Mouse (Mus musculus) kidney, adult 8-10 months (tissue): ENCODE results near the gene Gas7.

Source experiments
- DNase-seq, 2 experiments: peaks; one replicate each; pipeline ENCODE4 v3.0.0; 2022

Gene Gas7

DNA sequence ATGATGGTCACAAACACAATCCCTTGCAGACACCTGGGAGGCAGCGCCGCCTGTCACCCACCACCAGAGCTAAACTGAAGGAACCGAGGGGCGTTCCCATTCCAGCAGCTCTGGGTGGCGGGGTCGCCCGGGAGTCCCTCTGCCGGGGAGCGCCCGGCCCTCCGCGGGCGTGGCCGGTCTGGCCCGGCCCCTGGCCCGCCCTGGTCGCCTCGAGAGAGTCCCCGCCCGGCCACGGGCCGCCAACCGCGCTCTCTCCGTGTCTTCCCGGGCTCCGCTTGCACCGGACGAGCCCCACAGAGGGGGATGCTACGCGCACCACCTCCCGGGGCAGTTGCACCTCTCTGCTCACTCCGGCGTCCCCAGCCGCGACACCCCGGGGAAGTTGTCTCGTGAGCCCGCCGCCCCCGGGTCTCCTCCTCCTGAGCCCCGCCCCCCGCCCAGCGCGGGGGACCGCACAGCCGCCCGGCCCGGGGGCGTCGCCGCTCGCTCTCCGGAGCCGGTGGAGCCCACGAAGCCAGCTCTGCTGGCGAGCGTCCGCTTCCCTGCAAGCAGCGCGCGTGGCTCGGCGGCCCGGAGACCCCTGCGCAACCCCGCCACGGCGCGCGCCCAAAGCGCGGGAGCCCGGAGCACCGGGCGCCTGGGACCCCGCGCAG lies at the start of gene Gas7:
TSS of gene Gas7 (plus strand) at position 564 of the 653 bp plus-strand sequence.
- DNase-seq: peak; percentile 35 to 38

DNA sequence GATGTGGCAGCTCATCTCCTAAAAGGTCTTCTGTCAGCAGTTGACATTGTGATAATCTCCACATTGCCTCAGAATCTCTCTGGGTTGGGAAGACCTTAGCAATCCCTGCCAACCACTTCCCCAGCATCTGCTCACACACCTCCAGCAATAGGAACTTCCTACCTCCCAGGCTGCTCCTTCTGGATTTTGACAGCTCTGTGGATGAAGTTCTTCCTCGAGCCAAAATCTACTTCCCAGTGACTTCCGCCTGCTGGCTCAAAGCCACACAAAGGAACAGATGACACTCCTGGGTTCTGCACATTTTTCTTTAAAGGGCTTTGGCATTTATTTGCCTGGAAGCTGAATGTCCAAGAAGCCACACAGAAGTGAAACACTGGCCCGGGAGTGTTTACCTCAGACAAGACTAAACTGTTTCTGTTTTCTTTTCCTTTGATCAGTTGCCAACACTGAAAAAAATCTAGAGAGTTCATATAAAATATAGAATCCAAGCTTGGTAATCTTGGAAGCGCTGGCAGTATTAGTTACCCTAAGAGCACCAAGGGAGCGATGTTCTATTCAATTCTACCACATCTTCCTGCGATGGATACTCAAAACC lies 40.8 kb upstream of the Gas7 start:
- DNase-seq: peak; percentile 19 to 24

DNA sequence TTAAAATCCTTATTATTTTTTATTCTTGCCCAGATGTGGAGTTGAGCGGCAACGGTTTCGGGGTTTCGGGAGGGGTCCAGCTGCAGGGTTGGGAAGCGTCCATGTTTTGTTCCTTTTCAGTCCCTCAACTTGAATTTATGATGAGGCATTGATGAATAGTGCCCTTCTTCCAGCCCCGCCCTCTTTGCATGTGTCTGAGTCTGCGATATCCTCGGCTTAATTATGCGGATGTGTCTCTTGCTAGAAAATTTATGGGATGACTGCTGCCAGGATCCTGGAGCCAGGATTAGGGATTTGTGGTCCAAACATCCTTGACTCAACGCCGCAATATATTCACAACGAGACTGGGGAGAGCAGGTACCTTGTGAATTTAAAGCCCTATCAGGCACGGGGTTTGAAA lies 31.7 kb upstream of the Gas7 start:
- no peak for DNase-seq

DNA sequence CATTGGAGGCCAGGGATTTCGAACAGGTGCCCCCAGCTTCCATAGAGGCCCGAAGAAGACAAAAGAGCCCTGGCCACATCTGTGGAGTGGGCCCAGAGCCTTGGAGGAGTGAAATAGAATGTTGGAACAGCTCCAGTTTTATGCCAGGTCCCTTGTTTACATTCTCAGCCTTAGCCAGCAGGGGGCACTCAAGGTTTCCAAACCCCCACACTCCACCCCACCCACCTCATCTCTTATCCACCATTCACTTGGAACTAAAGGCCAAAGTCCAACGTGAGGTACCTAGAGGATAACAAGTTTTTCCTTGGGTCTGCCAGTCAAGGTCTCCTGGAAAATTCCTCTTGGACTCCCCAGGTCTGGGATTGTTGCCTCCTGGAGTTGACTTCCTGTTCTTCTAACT lies 27.0 kb upstream of the Gas7 start:
- peak; percentile 51 to 57 for DNase-seq

DNA sequence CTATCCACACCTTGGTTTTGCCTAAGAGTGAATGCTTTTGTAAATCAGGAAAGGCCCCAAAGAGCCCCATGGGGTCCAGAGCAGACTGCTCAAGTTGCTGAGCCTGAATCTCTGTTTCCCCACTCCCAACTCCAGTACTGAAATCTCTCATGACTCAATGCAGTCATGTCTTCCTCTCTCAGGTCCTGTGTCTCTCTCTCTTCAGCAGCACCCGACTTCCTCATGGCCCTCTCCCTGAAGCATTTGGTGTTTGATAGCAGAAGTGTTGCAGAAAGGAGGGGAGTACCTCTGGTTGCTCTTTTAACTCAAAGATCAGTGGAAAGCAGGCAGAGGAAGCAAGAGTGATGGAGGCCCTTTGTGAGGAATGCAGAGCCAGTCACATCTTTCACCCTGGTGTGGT lies 25.4 kb upstream of the Gas7 start:
- no peak for DNase-seq

DNA sequence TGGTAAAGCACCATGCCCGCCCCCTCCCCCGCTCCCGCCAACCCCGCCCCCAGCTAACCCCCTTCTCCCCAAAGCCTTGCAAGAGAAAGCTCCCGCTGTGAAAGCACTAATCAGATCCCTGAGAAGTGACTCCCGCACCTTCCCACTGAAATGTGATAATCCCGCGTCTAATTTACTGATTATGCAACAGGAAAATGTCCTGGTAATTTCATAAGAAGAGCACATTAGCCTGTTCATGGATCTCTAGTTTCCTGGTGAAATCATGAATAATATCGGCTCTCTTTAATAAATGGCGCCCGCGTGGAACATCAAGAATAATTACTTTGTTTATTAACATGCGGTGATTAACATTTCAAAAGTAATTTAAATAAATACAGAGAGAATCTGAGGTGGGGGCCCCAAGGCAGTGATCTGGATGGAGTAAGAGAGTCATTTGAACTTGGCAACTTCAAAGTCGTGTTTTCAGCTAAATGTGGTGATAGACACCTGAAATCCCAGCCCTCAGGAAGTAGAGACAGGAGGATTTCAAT lies 24.1 kb upstream of the Gas7 start:
- DNase-seq: no peak

DNA sequence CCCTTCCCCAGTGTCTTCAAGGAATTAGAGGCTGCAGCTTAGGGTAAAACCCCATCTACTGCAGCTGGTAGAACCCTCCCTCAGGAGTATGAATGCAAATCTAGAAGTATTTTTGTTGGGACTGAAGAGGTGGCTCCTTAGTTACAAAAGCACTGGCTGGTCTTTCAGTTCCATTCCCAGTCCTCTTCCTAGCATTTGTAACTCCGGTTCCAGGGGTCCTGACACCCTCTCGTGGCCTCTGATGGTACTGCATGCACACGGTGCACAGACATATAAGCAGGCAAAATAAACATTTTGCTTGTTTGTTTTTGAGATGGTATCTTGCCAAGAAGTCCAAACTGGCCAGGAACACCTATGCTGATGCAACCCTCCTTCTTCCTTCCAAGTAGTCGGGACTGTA lies 23.4 kb upstream of the Gas7 start:
- no peak for DNase-seq

DNA sequence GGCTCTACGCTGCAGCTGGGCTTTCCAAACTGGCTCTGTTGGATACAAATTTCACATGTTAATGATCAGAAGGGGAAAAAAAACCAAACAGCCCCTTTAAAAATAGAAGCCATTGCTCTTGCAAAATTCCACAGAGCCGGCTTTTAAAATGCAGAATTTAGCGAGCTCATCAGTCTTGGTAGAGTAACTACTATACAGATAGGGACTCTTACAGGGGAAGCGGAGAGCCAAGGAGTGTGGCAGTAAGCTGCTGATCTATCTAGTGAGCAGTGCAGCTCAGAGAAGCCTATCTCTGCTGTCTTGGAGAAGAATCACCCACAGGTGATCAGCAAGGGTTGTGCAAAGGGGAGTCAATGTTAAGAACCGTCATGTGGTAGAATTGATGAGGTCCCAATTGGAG lies 21.5 kb upstream of the Gas7 start:
- DNase-seq: no peak

DNA sequence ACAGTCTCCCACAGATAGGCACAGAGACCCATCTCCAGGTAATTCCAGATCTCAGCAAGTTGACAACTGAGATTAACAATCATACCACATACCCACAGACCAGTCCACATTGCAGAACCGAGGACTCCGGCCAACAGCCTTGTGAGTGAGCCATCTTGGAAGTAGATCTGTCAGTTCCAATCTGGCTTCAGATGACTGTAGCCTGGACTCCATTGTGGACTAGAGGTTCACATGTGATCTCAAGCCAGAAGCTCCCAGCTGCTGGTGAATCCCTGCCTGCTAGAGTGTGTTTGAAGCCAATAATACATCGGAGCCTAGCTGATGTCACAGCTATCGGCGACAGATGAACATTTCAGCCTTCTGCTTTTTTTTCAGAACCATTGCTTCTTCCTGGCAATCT lies 16.5 kb upstream of the Gas7 start:
- DNase-seq: no peak

DNA sequence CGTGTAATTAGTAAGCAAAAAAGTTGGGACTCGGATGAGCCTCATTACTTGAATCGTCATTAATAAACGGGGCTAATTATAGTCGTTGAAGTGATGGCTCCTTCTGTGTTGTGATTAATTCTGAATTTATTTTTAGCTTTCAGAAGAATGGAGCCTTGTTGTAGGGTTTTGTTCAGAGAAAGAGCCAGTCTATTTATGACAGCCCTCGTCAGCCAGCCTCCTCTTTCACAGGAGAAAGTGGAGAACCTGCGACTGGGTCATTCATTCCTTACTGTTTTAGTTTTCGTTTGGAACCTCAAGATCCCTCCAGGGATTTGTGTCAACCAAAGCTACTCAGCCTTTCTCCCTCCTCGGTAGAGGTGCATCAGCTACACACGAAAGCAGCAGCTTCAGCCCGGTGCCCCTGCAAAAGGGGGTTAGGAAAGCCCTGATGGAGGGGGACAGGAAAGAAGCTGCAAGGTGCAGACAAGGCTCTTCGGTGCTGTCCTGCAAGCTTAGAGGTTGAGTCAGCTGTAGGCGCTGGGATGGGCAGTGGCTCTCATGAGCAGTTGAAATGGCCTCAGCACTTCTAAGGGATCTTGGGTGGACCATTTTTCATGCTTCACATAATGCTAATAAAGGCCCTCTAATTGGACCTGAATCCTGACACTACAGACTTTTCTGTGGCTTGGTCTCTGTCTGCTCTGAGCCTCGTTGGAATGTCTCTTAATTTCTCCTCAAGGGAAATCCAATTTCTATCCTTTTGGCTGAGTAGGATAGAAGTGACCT lies 10.0 kb upstream of the Gas7 start:
- DNase-seq: no peak

DNA sequence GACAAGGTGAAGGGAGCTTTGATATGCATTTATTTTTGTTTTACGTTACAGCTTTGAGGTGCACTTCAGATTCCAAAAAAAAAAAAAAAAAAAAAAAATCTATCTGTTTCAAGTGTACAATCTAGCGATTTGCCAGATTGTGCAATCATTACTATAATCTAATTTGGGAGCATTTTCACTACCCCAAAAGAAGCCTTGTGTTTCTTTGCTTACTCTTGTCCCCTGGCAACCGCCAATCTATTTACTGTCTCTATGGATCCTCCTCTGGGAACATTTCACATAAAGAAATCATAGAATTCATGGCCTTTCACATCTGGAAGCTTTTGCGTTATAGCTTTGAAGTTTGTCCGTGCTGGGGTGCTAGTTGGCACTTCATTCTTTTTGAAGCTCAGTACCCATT lies 3.7 kb upstream of the Gas7 start:
- no peak for DNase-seq

DNA sequence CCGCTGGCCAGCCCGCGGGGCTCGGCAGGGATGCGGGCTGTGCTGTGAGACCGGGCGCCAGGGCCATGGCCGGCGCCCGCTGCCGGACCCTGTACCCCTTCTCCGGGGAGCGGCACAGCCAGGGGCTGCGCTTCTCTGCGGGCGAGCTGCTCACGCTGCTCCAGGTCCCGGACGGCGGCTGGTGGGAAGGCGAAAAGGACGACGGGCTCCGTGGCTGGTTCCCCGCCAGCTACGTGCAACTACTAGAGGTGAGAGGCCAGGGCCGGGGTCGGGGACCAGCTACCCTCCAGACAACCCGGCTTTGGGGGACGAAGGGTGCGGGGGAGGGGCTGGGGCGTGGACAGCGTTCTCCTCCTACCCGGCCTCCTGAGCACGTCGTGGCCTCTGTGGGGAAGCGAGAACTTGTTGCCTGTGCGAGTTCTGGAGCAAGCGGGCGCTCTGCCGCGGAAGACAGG lies 317 bp downstream of the Gas7 start:
- no peak for DNase-seq

DNA sequence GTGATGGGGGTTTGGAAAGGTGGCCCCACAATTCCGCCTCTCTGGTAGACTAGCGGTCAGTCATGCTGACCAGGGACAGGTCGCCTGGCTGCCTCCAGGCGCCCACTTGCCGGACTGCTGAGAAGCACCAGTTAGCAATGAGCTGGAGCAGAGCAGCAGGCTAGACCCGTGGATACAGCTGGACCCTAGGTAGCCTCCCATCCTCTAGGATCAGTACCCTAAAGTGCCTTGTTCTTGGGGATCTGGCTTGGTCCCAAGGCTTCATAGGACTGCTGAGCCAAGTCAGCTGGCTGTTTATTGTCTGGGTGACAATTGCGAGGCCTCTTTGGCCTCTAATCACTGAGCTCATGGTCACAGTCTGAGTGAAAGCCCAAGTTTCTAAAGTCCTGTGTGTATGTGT lies 792 bp downstream of the Gas7 start:
- DNase-seq: no peak

DNA sequence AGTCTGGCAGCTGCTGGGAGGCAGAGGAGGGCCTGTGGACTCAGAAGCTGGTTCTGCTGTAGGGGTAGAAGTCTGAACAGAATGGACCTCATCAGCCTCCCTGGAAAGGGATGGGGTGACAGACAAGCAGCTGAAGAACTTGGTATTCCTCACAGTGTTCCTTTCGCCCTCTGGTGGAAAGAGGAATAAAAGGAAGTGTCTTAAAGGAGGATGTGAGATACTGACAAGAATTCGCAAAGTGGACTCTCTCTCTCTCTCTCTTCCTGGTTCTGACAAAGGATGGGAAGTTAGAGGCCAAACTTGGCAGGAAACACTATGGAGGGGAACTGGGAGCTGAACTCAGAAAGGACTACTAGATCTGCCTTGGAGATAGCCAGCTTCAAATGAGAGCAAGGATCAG lies 2.9 kb downstream of the Gas7 start:
- DNase-seq: peak in 1 of 2 experiments; percentile 24

DNA sequence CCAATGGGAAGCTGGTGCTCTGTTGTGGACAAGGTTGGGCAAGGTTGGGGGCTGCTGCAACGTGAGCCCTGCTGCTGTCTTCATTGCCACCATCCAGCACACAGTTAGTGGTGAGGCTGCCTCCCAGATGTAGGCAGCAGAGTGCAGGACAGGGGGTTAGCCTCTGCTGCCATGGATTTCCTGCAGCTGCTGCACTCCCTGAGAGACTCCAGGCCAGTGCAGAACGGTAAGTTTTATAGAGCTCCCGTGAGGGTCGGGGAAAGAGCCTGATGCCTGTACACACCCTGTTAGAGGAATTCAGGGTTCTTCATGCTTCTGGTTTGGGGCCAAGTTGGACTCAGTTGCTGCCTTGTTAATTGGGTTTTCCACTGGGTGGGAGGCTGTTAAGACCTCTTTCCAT lies 11.9 kb downstream of the Gas7 start:
- no peak for DNase-seq

DNA sequence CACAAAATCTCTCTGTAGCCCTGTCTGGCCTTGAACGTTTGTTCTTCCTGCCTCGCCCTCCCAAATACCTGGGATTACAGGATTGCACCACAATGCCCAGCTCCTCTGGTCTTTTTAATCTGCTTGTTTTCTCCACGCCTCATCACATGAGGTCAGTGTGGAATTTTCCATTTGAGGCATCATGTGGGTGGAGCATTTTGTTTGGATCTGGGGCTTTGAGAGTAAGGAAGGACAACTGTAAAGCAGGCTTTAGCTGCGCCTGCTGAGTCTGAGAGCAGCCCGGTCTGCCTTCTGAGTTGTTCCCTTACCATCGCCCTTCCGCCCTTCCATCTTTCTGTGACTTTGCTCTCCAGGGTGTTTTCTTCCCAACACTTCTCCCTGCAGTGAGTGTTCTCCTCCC lies 13.6 kb downstream of the Gas7 start:
- peak; percentile 14 to 30 for DNase-seq

DNA sequence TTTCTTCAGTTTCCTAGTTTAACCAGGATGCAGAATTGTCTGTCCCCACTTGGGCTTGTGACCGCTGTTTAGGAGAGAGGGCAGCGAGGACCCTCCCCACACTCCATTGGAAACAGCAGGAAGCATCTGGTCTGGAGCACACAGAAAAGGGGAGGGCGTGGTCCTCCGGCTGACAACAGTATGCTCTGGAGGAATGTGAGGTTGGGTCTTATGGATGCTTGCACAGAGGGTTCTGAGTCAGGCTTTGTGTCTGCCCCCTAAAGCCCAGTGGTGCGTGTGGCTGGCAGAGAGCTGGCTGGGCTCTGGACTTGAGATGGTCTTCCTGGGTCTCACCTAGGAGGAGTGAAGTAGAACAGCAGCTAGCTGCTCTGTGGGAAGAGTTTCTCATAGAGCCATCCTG lies 19.4 kb downstream of the Gas7 start:
- no peak for DNase-seq

DNA sequence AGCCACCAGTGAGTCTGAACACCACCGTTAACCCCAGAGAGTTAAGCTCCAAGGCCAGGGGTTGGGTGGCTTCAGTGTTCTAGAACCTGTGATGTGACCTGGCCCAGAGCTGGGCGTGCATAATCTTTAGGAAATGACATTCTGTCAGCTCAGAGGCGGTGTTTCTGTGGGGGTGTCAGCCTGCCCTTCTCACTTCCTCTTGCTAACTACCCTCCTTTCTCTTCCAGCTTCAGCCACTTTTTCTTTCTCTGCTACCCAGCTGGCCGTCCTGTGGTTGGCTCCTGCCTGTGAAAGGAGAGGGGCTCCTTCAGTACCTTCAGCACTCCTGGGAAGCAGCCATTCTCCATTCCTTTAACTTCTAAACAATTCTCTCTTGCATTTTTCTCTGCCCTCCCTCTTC lies 24.3 kb downstream of the Gas7 start:
- DNase-seq: no peak

DNA sequence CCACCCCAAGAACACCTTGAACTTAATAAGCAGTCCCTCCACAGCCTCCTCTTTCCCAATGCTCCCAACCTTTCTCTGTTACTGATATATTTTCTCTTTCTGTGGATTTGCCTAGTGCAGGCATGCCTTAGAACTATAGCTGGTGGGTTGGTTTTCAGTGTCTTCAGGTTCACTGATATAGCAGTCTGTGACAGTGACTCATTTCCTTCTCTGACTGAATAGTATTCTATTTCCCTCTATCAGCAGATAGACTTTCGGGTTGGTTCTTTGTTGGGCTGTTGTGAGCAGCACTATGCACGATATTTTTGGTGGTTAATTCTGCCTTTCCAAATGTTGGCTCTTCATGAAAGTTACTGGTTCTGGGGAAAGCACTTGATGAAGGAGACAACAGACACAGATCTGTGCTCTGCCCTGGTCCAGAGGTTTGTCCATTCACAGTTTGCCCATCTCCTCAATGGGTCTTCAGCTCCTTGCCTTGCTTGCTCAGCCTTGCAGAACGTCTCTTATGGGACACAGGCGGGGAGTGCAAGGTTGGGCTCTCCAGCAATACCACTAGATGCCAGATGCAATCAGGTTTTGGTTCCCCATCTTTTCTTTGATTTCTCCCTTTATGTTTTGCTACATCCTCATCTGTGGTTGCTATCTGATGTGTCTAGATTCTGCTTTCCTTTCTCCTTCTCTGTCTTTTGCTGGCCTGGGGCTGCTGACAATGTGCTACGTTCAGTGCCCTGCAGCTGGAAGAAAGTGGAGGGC lies 25.1 kb downstream of the Gas7 start:
- DNase-seq: no peak

DNA sequence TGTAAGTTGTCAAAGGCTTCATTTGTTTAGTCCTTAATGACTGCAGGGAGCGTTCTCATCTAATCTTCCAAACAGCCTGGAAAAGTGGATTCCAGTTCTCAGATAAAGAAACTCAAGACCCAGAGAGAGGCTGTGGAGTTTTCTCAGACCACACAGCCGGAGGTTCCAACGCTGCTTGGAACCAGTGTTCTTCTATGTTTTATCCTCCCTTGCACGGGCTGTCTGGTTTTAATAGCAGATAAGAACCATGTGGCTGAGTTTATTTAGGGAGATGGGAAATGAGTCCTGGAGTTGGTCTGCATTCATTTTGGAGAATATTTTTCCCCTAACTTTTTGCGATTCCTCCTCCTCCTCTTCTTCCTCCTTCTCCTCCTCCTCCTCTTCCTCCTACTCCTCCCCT lies 26.5 kb downstream of the Gas7 start:
- no peak for DNase-seq

DNA sequence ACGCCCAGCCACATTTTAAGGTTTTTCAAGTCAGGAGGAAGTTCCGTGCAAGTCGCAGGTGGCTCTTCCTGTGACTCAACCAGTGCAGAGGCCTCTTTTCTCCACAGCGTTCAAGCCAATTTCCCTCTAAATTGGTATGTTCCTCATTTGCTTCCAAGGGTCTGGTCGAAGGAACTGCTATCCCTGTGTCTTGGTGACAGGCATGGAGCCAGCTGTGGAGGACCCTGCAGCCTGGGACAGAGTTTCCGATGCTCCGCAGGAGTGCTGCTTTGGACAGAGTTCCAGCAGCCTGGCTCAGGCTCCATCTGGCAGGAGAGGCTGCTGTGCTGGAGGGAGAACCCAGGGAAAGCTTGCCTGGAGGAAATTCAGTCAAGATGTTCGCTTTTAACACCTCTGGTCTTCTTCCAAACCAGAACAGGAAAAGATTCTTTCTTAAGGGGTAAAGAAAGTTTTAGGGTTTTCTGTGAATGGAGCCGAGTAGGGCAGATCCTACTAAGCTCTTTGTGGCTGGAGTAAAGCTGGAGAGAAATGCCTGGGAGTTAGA lies 27.1 kb downstream of the Gas7 start:
- no peak for DNase-seq

DNA sequence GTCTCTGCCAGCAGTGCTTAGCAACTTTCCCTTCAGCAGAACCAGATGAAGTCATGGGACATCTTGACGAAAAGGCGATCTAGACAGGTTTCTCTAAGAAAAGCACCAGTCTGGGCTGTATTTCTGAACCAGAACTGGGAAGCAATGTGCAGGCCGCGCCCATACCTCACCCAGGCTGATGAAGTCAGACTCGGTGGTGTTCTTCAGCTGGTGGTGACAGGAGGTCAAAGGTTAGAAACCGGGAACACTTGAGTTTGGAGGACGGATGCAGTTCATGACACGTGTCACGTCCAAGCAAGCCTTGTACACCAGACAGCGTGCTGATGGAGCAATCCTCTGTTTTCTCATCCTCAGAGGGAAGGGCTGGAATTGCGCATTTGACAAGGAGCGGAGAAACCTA lies 32.9 kb downstream of the Gas7 start:
- DNase-seq: no peak

DNA sequence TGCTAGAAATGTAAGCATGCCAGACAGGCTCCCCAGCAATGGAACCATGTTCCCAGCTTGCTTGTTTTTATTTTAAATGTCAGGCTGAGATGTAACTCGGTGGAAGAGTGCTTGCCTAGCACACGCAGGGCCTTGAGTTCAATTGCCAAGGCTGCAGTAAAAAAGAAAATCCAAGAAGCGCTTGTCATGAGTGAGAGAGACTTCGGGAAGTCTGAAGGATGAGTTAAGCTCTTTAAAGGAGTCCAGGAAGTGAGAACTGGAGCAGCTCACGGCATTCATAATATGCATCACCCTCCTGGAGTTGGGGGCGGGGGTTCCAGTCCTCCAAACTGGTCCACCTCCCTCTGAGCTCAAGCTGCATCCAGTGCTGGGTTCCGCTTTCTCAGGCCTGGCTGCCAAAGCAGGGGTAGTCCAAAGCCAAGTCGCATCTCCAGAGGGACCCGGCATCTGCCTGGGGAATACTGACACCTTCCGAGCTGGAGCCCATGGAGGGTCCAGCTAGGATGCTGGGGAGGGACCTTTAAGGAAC lies 34.5 kb downstream of the Gas7 start:
- DNase-seq: no peak
